Mouse (Mus musculus) midbrain, embryonic 13.5 days (tissue): ENCODE results near the gene Taf9. TPM values are rescaled to one million over a fixed set of nuclear protein-coding genes. Genes with fewer than 3 reads are reported as not detected.
A peak's percentile ranks its signal among the peaks of the same experiment; 100 is the strongest.

Experiments used
- ATAC-seq: fragments of 200-750 bp; cut with Nextera tagmentation; 2 replicates; pipeline ENCODE4 v1.8.0; 2017; ENCODE audit warnings: mild to moderate bottlenecking, moderate TSS enrichment, moderate library complexity
- H3K27ac ChIP-seq: fragments of 300-500 bp; sonication (generic); 2 replicates; pipeline ENCODE4 v1.5.1; 2015; ENCODE audit warnings: inconsistent platforms, mild to moderate bottlenecking, moderate library complexity
- H3K27me3 ChIP-seq: fragments of 300-500 bp; sonication (generic); 2 replicates; pipeline ENCODE4 v1.6.1; 2015; ENCODE audit warnings: mild to moderate bottlenecking, inconsistent platforms
- H3K36me3 ChIP-seq: fragments of 300-500 bp; sonication (generic); 2 replicates; pipeline ENCODE4 v1.6.1; 2015; ENCODE audit warnings: mild to moderate bottlenecking, inconsistent platforms
- H3K4me1 ChIP-seq: fragments of 300-500 bp; sonication (generic); replicated peaks from 2 replicates; pipeline ENCODE4 v1.6.1; 2015; ENCODE audit warnings: inconsistent platforms
- H3K4me2 ChIP-seq: fragments of 300-500 bp; sonication (generic); replicated peaks from 2 replicates; pipeline ENCODE4 v1.6.1; 2015; ENCODE audit warnings: moderate library complexity, mild to moderate bottlenecking, inconsistent platforms
- H3K4me3 ChIP-seq: fragments of 300-500 bp; sonication (generic); replicated peaks from 2 replicates; pipeline ENCODE4 v1.5.1; 2015; ENCODE audit warnings: mild to moderate bottlenecking, inconsistent platforms
- H3K9ac ChIP-seq: fragments of 300-500 bp; sonication (generic); replicated peaks from 2 replicates; pipeline ENCODE4 v1.6.1; 2015; ENCODE audit warnings: mild to moderate bottlenecking, inconsistent platforms
- H3K9me3 ChIP-seq: fragments of 300-500 bp; sonication (generic); 2 replicates; pipeline ENCODE4 v1.6.1; 2016; ENCODE audit warnings: mild to moderate bottlenecking, inconsistent platforms
- WGBS: fragments of 180-500 bp; shearing (Covaris S2); methylation state at CpG from one replicate; pipeline ENCODE4 v1.1.7; 2015; 5-methylcytosine and 5-hydroxymethylcytosine counted together
- polyA plus RNA-seq: library from polyadenylated mRNA; unstranded; fragments of >200 nt; fragmentation: Nextera tagmentation; extraction: Ambion mirVana; gene quantifications from 2 replicates; pipeline ENCODE4 v1.2.1, GENCODE M21; 2015

Taf9 gene
- polyA plus RNA-seq: 21.6 and 24.0 TPM in 2 replicates

DNA sequence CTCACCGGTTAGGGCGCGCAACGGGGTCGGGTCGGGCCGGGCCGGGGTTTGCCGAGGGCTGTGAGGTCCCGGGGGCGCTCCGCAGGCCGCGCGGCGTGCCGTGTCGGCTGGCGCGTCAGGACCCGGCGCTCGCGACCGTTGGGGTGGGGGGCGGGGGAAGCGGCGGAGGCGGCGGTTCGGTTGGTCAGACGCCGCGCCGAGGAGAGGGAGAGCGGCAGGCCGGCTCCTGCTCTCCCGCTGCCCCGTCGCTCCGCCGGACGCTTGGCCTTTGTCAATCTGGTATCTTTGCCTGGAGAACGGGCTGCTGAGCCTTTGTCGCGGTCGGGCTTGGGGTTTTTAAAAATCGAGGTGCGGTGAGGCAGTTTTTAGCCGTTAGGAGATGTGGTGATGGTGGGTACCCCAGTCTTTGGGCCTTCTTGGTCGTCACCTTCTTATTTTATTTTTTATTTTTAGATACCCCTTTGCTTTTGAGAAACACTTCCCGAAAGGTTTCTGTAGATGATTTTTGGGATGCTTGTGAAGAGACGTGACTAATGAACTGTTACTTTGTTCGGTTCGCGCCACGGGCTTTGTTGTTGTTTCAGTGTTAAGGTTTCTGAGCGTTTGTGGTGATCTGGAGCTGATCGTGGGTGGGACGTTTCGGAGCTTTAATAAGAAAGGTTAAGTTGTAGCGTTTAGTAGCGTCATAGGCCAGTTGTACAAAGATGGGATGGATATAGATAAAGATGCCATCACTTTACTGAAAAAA lies at the start of gene Taf9:
Gene Taf9, plus strand, starts transcription at position 141 of the 748 bp plus-strand sequence.
- H3K4me2 ChIP-seq: peak within 1 kb of the TSS; percentile 87
- H3K4me1 ChIP-seq: peaks cover 13% of the 10 kb centered on the region
- H3K27ac ChIP-seq: peak within 1 kb of the TSS; percentile 97
- H3K9me3 ChIP-seq: no peaks in the 10 kb centered on the region
- H3K27me3 ChIP-seq: no peaks in the 10 kb centered on the region
- no peak for ATAC-seq
- under 1% methylated on average over 34 of the region's 63 CpGs for WGBS
- peak within 1 kb of the TSS; percentile 95 for H3K9ac ChIP-seq
- H3K4me3 ChIP-seq: peak within 1 kb of the TSS; percentile 97
- H3K36me3 ChIP-seq: peaks cover 14% of the 10 kb centered on the region

DNA sequence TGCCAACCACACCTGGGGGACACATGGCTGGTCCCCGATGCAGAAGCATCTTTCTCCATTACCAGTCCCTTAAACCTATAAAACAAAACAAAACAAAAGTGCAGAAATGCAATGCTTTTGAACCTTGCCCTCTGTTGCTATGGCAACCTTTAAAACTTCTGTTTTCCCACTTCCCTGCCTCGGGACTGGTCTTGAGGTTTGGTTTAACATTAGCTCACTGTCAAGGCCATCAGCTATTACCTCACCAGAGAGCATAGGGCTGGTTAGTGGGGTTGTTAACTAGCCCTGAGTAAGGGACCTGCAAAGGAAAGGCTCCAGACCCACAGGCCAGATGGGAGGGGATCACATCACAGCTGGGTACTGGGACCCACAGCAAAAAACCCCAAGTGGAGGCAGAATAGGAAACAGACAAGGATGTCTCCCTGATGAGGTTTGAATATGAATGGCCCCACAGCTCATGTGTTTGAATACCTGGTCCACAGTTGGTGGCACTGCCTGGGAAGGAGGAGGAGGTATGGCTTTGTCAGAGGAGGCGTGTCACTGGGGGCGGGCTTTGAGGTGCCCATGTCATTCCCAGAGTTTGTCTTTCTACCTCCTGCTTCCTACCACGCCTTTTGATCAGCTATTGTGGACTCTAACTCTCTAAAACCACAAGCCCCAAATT lies 49.0 kb upstream of the Taf9 start:
- Histone ChIP-seq H3K4me2 (no peak overlapping the region), H3K27ac (no peak overlapping the region), H3K36me3 (no peaks in the 10 kb centered on the region), H3K9me3 (no peaks in the 10 kb centered on the region), H3K4me1 (no peaks in the 10 kb centered on the region), H3K27me3 (no peaks in the 10 kb centered on the region), H3K9ac (no peak overlapping the region), H3K4me3 (no peak overlapping the region)
- ATAC-seq: no peak
- 59% methylated on average over 5 of the region's 5 CpGs for WGBS

DNA sequence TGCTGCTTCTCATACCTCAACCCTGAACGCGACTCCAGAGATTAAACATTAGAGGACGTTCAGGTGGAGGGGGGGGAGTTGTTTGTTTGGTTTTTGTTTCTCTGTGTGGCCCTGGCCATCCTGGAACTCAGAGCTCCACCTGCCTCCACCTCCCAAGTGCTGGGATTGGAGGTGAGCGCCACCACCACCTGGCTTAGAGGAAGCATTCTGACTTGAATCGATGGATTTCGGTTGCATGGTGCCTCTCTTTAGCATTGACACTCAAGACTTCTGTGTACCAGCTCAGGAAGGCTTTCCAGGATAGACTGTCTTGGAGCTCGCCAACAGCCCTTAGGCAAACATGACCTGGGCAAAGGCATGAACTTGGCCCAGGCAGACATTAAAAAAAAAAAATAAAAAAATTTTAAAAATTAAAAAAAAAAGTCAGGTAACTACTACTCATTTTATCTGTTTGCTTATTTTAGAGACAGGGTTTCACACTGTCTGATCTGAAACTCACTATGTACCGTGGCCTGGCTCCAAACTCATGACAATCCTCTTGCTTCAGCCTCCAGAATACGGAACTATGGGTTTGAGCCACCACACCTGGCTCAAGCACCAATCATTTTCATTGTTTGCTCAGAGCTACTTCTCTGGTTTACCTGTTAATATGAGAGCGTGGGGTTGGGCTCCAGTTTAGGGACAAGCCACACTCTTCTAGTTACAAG lies 48.2 kb upstream of the Taf9 start:
- H3K36me3 ChIP-seq: no peaks in the 10 kb centered on the region
- no peak overlapping the region for H3K9ac ChIP-seq
- no peaks in the 10 kb centered on the region for H3K27me3 ChIP-seq
- WGBS: 87% methylated on average over 10 of the region's 10 CpGs
- no peak overlapping the region for H3K4me3 ChIP-seq
- H3K4me2 ChIP-seq: no peak overlapping the region
- ATAC-seq: no peak
- no peaks in the 10 kb centered on the region for H3K4me1 ChIP-seq
- no peak overlapping the region for H3K27ac ChIP-seq
- no peaks in the 10 kb centered on the region for H3K9me3 ChIP-seq

DNA sequence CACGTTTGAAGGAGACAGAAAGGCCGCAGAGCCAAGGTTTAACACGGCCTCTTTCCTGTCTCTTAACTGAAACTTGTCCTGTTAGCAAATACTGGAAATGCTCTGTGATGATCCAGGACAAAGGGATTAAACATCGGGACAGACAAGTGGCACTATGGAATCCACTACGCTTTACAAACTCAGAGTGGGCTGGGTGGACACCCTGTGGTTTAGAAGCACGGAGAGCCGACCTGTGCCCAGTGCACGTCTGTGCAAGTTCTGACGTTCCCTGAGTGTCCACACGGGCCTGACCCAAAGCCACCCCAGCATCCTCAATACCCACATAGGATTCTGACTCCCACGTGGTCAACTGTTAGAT lies 47.7 kb upstream of the Taf9 start:
- no peak for ATAC-seq
- WGBS: 90% methylated on average over 11 of the region's 11 CpGs
- H3K4me3 ChIP-seq: no peak overlapping the region

DNA sequence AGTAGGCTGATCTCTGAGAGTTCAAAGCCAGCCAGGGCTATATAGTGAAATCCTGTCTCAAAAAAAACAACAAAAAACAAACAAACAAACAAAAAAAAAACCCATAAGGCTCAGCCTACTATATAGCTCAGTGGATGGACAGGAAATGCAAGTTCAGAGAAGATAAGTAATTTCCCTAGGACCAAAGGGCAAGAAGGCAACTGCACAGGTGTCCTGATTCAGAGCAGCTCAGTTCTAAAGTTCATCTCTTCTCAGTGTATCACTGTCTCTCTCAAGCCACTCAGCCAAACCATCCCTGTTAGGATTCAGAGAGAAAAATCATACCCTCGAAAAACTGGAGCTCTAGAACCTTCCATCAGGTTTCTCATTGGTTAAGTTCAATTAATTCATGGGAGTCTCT lies 45.5 kb upstream of the Taf9 start:
- H3K4me1 ChIP-seq: no peaks in the 10 kb centered on the region
- H3K27me3 ChIP-seq: no peaks in the 10 kb centered on the region
- H3K36me3 ChIP-seq: no peaks in the 10 kb centered on the region
- no peak for ATAC-seq
- no peaks in the 10 kb centered on the region for H3K9me3 ChIP-seq
- H3K4me3 ChIP-seq: no peak overlapping the region
- no peak overlapping the region for H3K9ac ChIP-seq
- H3K4me2 ChIP-seq: no peak overlapping the region
- H3K27ac ChIP-seq: no peak overlapping the region
- WGBS: 85% methylated on average over 1 of the region's 1 CpGs

More for the DNA sequence above, 47.7 kb upstream of the Taf9 start:
- H3K9me3 ChIP-seq: no peaks in the 10 kb centered on the region
- no peaks in the 10 kb centered on the region for H3K4me1 ChIP-seq
- H3K4me2 ChIP-seq: no peak overlapping the region
- no peaks in the 10 kb centered on the region for H3K36me3 ChIP-seq
- no peak overlapping the region for H3K9ac ChIP-seq
- H3K27me3 ChIP-seq: no peaks in the 10 kb centered on the region
- no peak overlapping the region for H3K27ac ChIP-seq

DNA sequence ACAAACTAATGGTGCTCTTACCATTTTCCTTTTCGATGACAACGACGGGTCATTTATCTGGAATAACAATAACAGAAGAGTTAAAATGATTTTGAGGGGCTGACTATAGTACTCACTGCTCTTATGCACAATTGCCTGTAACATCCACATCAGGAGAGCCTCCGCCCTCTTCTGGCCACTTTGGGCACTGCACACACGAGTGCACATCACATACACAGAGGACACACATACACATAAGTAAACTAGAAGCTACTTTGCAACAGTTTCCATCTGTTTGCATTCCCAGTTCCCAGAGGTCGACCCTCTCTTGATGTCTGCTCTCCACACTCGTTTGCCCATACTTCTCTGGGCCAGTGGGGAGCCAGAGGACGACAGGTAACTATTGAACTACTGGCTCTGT lies 43.6 kb upstream of the Taf9 start:
- 85% methylated on average over 8 of the region's 8 CpGs for WGBS
- Histone ChIP-seq H3K36me3 (0 out of 2 replicates have a peak, but pooled peaks cover 7% of the 10 kb centered on the region), H3K9ac (no peak overlapping the region), H3K9me3 (no peaks in the 10 kb centered on the region), H3K4me3 (no peak overlapping the region), H3K4me2 (no peak overlapping the region), H3K27ac (no peak overlapping the region), H3K4me1 (no peaks in the 10 kb centered on the region), H3K27me3 (no peaks in the 10 kb centered on the region)
- ATAC-seq: no peak

DNA sequence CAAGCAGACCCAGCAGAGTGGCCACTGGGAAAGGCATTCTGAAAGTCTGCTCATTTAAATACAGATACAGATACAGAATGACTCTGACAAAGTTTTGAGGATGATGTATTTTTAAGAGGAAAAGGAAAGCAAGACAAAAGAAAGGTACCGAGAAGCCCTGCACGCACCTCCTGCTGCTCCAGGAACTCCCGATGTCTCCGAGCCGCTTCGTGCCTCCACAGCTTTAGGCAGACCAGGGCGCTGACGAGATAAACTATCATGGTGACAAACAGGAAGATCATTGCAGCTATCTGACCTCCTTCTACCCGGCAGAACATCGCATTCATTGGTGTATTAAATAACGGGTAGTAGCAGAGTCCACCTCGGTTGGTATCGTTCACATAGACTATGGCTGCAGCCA lies 40.1 kb upstream of the Taf9 start:
- H3K9me3 ChIP-seq: no peaks in the 10 kb centered on the region
- H3K9ac ChIP-seq: no peak overlapping the region
- no peak for ATAC-seq
- H3K27me3 ChIP-seq: peaks cover 9% of the 10 kb centered on the region
- H3K4me3 ChIP-seq: no peak overlapping the region
- 0 out of 2 replicates have a peak, but pooled peaks cover 7% of the 10 kb centered on the region for H3K36me3 ChIP-seq
- H3K4me1 ChIP-seq: peaks cover 2% of the 10 kb centered on the region
- no peak overlapping the region for H3K27ac ChIP-seq
- no peak overlapping the region for H3K4me2 ChIP-seq
- 96% methylated on average over 13 of the region's 13 CpGs for WGBS

DNA sequence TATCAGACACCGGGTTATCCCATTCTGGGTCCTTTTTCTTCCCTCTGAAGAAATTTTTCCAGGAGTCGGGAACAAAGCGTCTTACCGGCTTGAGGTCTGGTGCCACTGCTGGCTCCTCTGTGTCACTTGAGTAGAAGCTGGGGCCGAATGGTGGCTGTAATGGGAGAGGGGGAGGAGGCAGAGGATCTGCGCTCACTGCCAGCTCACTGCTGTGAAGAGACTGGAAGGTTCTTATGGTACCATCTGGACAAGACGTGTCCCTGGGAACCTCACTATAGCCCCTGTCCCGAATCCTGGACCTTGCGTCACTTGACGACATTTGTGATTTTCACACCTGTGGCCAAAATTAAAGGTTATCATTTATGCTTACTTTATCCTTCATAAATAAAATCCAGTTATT lies 39.1 kb upstream of the Taf9 start:
- 96% methylated on average over 10 of the region's 10 CpGs for WGBS

DNA sequence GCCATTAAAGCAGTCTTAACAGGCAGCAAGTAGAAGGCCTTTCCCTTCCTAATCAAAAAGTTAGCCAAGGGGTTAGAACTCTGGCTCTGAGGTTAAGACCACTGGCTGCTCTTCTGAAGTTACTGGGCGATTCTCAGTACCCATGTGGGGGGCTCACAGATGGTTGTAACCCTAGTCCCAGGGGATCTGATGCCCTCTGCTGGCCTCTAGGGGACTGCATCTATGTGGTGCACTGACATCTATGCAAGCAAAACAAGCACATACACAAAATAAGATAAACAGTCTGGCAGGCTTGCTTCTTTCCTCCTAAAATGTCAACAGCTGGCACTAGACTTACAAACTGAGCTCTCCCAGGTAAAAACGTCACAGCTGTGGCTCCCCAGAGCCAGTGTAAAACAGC lies 38.5 kb upstream of the Taf9 start:
- H3K4me3 ChIP-seq: no peak overlapping the region
- peaks cover 13% of the 10 kb centered on the region for H3K36me3 ChIP-seq
- ATAC-seq: no peak
- H3K4me2 ChIP-seq: no peak overlapping the region
- 63% methylated on average over 2 of the region's 2 CpGs for WGBS
- no peak overlapping the region for H3K9ac ChIP-seq
- no peak overlapping the region for H3K27ac ChIP-seq
- H3K27me3 ChIP-seq: peaks cover 23% of the 10 kb centered on the region
- peaks cover 9% of the 10 kb centered on the region for H3K4me1 ChIP-seq
- no peaks in the 10 kb centered on the region for H3K9me3 ChIP-seq

More for the DNA sequence above, 39.1 kb upstream of the Taf9 start:
- H3K36me3 ChIP-seq: peaks cover 7% of the 10 kb centered on the region
- H3K4me2 ChIP-seq: no peak overlapping the region
- no peaks in the 10 kb centered on the region for H3K9me3 ChIP-seq
- no peak overlapping the region for H3K9ac ChIP-seq
- H3K4me3 ChIP-seq: no peak overlapping the region
- H3K27ac ChIP-seq: no peak overlapping the region
- H3K4me1 ChIP-seq: peaks cover 9% of the 10 kb centered on the region
- ATAC-seq: no peak
- H3K27me3 ChIP-seq: peaks cover 17% of the 10 kb centered on the region

DNA sequence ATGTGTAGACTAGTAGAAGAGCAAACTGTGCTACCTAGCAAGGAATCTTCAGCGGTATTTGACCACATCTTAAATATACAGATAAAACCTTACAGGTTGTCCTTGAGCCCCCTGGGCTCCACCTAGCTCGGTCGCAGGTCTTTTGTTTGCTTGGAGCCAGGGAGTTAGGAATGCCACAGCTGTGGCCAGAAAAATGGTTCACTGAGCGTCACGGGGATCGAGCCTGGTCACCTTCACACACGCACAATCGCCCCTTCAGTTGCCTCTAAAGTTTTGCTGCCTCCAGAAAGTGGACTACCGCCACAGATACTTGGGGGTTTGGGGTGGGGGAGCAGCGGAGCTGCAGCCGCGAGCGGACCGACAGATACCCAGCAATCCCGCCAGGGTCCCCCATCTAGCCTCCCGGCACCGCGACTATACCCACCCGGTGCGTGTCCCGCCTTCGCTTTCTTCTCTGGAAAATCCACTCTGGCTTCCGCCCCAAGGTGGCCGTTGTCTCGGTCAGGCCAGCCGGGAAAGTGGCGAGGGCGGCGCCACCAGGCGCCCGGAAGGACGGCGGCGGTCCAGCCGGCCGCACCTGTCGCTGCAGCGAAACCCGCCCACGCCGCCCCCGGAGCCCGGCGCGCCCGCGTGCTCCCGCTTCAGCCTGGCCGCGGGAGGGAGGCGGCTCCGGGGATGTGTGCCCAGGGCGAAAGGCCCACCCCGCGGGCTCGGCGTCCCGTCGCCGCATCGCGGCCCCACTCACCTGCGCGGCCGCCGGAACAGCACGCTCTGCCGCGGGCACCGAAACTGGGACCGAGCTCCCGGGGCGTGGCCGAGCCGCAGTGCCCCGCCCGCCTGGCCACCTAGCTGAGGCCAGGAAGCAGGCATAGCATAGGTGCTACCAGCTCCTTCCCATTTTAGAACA lies 34.9 kb upstream of the Taf9 start, which contains the start of gene Marveld2:
Gene Marveld2, minus strand, starts transcription at position 791 of the 907 bp plus-strand sequence.
- H3K36me3 ChIP-seq: peaks cover 33% of the 10 kb centered on the region
- H3K4me2 ChIP-seq: peak within 1 kb of the TSS; percentile 87
- H3K27me3 ChIP-seq: peaks cover 28% of the 10 kb centered on the region
- H3K9me3 ChIP-seq: no peaks in the 10 kb centered on the region
- peaks cover 9% of the 10 kb centered on the region for H3K4me1 ChIP-seq
- no peak within 1 kb of the TSS for H3K27ac ChIP-seq
- peak within 1 kb of the TSS; percentile 58 for H3K4me3 ChIP-seq
- ATAC-seq: peak; percentile 70
- WGBS: 1% methylated on average over 76 of the region's 77 CpGs
- peak within 1 kb of the TSS; percentile 79 for H3K9ac ChIP-seq

DNA sequence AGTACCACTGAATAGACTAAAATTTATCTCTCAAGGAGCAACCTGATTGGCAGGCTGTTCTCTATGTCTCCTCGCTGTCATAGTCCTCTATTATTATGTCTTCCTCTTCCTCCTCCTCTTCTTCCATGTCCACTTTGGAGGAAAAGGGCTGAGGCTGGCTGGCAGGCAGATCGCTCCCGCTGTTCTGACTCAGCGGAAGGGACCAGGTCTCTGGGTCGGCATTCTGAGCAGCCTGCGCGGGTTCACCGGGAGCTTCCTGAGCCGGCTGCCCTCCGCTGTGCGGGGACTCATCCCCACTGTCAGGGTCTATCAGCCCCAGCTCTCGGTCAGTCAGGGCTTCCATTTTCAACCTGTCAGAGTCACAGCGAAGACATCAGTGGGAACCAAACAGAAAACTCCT lies 33.8 kb upstream of the Taf9 start:
- H3K27me3 ChIP-seq: peaks cover 28% of the 10 kb centered on the region
- peaks cover 9% of the 10 kb centered on the region for H3K4me1 ChIP-seq
- ATAC-seq: no peak
- H3K4me2 ChIP-seq: no peak overlapping the region
- no peak overlapping the region for H3K27ac ChIP-seq
- no peak overlapping the region for H3K4me3 ChIP-seq
- peaks cover 37% of the 10 kb centered on the region for H3K36me3 ChIP-seq
- WGBS: 79% methylated on average over 13 of the region's 13 CpGs
- H3K9me3 ChIP-seq: no peaks in the 10 kb centered on the region
- H3K9ac ChIP-seq: no peak overlapping the region
